Mouse (Mus musculus) layer of hippocampus, postnatal 25 days (tissue): ENCODE measurements around the gene Iqsec1. TPM values are rescaled to one million over a fixed set of nuclear protein-coding genes. Genes with fewer than 3 reads are reported as not detected.

Source experiments
- DNase-seq, 2 experiments: peaks; one replicate each; pipeline ENCODE4 v3.0.0; 2022; ENCODE audit warnings: mixed read lengths in 2 of 2, low spot score in 1 of 2; ENCODE audit errors: extremely low spot score in 1 of 2
- total RNA-seq, 2 experiments: library from RNA; stranded (reverse); gene quantifications; 2 replicates each; pipeline ENCODE4 v1.2.3; 2021

Iqsec1 gene
- total RNA-seq, 2 experiments from 2014 or later, result 245 to 258 TPM

DNA sequence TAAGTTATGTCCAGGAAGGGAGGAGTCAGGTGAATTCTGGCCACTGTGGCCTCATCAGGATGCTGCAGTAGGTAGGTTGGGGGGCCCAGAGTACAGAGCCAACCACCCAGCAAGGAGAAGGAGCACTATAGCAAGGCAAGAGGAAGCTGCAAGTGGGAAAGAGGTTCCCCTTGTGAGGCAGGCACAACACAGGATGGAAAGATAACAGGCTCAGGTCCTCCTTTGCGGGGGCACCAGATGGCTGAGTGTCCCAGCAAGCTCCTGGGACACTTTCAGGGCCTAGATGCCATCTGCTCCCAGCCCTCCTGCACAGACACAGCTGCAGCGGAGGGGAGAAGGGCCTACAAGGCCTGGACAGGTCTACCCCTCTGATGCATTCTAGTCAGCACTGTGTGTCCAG lies 228.7 kb downstream of the Iqsec1 start:
- DNase-seq, result no peak

DNA sequence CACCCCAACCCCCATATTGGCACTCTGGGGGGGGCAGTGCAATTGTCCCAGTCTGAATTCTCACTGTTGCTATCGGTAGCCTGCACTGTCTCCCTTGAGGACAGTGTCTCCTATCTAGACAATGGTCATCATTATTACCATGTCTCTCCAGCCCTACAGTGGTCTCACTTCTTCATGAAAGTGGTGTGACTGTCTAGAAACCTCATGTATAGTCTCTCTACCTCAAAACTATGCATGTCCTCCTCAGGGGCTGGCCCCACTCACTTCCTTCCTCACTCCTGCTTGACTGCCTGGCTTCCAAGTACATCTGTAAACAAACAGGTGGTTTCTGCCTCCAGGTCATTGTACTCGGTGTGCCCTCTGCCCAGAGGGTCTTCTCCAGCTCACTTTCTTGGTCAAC lies 230.3 kb downstream of the Iqsec1 start:
- DNase-seq, result no peak

DNA sequence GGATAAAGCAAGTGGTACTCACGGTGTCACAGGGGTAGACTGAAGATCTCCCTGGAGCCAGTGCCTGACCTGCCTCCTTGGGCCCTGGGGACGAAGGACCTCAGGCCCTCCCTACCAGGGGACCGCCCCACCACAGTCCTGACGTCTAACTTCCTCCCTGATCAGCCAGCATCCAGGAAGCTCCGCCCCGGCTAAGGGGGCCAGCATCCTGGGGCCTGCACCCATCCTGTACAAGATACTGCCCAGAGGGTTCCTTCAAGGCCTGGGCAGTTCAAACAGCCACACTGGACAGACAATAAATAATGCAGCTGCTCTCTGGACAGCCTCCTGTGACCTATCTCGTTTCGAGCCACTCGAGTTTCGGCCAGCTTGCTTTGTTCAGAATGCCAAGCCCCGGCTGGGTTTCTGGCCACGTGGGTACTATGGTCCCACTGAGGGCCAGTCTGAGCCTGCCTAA lies 231.0 kb downstream of the Iqsec1 start:
- no peak for DNase-seq

DNA sequence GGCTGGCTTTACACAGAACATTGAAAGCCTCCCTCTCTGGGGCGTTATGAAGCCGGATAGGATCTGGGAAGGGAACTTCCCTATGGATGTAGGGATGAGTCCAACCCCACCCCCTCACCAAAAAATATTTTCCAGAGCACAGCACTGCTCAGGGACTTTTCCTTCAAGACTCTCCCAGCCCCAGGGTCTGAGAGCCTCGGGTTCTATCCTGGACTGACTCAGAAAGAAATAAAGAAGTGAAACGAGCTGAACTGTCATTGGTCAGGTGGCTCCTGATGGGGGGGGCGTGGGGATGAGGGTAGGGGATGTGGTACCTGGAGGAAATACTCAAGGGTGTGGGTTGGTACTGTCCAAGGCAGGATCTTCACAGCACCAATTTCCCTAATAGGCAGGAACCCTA lies 231.9 kb downstream of the Iqsec1 start:
- DNase-seq, result no peak

DNA sequence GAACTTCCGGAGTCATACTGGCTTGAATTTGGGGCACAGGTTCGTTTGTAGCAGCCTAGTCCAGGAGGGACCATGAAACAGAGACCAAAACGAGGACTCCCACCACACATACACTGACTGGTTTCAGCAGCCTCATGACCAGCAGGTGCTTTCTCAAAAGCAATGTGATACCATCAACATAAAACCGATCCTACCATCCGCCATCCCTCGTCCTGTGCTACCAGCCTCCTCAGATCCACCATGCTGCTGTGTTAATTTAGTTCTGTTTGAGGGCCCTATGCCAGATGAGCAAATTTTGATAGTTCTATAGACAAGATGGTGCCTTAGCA lies 232.9 kb downstream of the Iqsec1 start:
- DNase-seq, result no peak

DNA sequence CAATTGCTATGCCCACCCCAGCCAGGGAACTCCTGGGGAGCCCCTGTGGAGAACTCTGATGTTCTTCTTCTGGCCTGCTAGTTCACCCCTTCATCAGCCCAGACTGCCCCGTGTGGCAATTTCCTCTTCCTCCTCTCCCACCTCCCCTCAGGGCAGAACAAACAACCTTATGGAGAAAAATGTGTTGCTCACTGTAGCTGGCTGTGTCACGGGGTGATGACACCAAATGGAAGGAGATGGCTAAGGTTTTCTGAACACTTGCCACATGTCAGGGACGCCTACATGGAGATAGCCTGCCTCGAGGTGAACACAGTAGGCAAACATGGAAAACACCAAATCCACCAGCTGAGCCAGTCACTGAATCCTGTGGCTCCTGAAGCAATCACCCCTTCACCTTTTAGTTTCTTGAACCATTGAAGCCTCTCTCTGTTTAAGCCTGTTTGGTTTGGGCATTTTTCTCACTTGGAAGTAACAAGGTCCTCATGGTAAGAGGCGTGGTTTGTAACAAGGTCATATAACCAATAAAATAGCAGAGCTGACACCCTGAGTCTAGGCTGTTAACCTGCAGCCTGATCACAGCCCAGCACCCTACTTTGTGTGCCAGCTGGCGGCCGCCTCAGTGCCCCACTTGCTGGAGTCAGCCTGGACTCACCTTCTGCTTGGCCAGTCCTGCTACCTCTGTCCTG lies 233.4 kb downstream of the Iqsec1 start:
- DNase-seq, result no peak

DNA sequence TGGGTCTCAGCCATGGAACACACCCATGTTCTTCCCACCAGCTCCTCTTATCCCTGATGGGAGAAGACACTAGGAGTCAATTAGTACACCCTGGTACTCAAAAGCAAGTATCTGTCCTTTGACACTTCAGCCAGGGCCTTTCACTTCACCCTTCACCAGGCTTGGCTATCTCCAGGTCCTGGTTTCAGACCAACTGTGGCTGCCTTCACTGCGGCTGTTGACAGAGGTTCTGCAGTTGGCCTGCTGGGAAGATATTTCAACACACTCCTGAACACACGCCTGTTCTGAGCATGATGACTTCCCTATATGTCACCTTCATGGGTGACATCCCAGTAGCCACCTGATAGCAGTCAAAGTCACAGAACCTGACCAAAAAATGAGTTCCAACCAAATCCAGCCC lies 234.4 kb downstream of the Iqsec1 start:
- DNase-seq, result no peak

DNA sequence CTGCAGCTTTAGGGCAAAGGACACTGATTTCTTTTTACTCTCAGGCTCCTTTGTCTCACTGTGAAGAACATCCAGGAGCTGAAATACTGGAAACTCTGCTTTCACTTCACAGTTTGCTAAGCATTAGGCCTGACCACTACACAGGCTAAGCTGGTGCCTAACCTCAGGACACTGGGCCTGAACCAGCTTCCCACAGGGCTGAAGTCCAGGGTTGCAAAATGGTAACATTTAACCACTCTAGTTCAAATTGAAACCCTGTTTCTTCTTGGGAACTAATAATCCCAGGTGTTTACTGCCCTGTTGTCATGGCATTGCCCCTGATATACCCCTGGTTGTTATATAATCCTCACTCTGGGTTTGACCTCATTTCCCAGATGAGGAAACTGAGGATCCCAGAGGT lies 234.8 kb downstream of the Iqsec1 start:
- no peak for DNase-seq

DNA sequence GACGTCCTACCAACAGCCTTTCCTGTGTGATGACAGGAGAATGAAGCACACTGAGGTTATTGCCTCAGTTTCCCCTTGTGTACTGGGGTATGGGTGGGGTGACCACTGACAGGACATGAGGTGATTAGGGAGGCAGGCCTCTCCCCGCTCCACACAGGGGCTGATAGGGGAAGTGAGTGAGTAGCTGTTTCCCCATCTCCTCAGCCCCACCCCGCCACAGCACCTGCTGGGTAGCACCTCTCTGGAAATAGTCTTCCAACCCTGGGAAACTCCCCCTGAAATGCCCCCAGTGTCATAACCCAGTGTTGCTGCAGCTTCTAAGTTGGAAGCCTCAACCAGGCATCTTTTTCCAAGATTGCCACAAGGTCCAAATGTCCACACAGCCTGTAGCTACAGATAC lies 236.9 kb downstream of the Iqsec1 start:
- no peak for DNase-seq

DNA sequence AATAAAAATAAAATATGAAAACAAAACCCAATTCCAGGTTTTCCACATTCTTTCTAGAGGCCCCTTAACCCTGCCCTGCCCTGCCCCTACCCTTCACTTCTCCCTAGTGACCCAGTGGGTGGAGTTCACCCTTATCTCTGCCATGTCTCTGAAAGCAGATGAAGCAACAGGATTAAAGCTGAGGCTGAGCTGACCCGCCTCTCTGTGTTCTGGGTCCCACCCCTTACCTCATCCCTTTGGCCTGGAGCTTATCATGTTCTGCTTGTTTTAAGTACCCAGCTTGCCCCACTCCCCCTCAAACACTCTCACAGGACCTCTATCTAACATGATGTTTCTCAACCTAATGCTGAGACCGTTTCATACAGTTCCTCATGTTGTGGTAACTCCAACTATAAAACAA lies 238.4 kb downstream of the Iqsec1 start:
- no peak for DNase-seq

DNA sequence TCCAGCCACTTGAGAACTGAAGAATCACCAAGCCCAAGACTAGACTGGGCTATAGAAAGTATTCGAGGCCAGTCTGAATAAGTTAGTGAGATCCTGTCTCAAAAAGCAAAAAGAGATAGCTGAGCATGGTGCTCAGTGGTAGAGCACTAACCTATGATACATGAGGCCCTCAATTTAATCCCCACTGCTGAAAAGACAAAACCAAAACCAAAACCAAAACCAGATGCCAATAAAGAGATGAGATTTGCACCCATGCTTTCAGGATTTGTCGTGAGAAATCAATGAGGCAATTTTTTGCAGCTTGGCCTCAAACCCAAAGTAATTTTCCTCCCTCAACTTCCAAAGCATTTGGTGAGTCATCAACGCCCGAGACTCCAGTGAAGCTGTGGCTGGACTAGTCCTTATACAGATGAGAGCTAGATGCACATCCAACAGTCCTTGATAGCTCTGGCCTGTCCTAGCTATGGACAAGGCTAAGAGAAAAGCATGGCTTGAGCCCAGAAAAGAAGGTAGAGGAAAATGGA lies 239.0 kb downstream of the Iqsec1 start:
- DNase-seq, result no peak

DNA sequence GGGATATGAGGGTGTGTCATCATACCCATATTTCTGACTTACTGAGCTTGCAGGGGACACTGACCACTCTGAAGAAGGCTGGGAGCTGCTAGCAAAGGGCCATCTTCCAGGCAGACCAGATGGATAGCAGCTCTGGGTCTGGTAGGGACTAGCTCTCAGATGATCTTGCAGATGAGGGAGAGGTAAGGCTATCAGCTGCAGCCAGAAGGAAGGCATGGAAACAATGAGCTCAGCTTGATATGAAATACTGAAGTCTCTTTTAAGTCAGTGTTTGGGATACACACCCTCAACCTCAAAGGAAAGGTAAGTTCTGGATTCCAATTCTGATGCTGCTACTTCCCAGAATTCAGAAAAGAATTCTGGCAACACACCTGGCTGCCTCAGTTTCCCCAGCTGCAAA lies 239.5 kb downstream of the Iqsec1 start:
- DNase-seq, result no peak

DNA sequence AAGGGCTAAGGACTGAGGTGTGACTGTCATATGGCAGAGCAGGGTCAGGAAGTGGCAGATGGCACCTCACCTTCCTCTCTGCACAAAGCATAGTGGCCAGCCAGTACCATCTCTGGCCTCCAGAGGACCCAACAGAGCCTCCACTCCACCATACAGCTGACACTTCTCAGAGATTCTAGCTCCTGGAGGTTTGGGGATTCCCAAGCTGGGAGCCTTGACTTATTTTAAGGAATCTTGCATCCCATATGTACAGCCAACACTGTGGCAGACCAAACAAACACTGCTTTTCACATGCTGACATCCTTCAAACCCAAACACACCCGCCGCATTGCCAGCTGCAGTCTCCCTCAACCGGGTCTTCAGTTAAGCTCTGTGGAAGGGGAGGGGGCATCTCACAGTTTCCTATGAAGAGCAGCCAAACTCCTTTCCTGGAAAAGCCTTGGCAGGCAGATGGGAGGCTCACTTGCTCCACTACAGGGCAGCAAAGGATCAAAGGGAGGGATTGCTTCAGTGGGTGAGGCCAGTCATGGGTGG lies 242.1 kb downstream of the Iqsec1 start:
- DNase-seq, result no peak

DNA sequence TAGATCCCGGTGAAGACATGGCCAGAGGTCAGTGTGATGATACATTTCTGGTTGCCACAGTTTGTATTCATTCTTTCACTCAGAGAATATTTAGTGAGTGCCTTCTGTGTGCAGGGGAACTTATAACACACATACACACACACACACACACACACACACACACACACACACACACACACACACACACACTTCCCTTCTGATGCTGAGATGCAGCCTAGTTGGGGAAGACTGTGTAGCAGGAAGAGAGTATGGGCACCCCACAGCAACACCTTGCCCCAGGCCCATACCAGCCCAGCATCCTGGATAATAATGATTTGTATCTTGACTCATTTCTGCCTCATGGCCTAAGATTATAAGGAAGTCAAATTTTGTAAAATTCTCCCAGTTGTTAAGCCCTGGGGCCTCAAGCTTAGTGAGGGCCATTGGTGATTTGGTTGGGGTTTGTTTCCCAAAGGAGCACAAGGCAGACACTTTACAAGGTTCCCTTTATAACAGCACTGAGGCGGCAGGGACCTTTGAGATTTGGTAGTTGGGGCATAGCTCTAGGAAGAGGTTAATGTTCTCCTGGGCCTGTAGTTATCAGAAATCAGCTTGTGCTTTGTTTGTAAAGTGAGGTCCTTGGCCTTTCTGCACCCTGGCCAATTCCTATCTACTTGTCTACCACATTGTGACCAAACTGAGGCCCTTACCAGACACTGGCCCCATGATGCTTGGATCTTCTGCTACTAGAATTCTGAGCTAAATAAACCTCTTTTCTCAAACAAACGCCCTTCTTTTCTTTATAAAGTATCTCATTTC lies 242.9 kb downstream of the Iqsec1 start:
- no peak for DNase-seq

DNA sequence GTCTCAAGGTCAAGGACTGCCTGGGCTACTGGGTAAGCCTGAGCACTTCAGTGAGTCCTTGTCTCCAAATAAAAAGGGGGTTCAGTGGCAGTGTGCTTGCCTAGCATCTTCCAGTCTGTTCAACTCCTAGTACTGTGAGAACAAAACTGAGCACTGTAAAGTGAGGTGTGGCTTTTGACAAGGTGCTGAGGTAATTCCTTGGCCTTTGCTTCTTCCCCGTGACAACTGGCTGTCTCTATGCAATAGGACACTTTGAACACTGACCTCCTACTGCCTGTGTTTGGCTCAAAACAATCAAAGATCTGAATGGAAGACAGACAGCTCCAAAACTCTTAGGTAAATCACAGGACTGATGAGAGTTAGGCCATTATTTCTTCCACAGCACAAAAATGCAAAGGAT lies 246.0 kb downstream of the Iqsec1 start:
- DNase-seq, result no peak

DNA sequence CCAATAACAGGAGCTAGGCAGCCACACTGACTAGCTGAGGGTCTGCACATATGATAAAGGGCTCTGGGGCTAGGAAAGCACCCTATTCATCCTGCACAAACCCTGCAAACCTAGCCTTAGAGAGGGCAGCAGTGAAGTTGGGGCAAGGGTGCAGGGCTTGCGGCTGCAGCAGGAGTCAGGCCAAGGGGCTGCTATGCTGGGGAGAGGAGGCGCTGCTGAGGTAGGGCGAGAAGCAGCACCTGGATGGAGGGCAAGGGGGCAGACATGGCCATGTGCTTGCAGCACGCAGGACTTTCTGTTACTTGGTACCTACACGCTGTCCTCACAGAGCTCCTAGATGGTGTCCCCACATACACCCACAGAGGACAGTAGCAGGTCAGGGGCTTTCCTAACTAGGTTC lies 246.8 kb downstream of the Iqsec1 start:
- no peak for DNase-seq

DNA sequence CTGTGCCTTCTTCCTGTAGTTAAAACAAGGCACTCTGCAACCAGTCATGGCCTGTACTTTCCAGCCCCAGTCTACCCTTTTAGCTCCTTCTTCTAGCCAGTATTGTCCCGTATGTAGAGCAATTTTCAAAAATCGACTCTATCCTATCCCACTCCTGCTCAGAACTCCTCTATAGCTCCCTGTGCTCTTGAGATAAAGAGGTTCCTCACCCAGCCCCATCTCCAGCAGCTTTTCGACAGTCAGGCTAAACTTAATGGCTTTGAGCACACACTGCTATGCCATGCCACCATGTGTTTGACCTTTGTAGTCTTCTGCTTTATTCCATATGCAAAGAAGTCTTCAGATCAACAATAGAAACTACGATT lies 247.4 kb downstream of the Iqsec1 start:
- DNase-seq, result no peak

DNA sequence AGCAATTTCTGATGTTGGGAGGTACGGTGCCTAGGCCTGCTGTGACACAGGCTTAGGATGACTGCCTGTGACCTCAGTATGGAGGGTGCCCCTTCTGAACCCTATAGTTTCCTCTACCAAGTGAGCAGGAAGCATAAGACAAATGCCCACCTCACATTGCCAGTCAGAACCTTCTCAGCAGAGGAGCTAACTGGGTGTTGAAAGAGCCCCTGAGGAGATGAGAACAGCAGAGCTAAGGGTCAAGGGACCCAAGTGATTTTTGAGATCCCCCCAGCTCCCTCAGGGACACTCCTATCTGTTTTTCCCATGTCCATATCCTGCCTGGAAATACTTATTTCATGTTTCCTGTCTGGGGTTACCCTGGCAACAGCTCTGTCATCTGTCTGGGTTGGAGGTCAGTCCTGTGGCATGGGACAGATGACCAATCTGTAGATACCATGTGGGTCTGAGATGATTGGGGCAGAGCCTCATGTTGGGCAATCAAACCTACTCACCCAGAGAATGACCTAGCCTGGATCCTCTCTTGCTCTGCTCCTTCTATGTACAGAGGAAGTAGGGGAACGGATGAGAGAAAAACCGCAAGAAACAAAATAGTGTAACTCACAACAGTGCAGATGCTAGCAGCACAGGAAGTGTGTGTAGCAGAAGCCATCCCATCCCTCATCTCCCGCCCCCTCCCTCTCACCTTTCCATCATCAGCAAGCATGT lies 248.0 kb downstream of the Iqsec1 start:
- DNase-seq, result no peak

DNA sequence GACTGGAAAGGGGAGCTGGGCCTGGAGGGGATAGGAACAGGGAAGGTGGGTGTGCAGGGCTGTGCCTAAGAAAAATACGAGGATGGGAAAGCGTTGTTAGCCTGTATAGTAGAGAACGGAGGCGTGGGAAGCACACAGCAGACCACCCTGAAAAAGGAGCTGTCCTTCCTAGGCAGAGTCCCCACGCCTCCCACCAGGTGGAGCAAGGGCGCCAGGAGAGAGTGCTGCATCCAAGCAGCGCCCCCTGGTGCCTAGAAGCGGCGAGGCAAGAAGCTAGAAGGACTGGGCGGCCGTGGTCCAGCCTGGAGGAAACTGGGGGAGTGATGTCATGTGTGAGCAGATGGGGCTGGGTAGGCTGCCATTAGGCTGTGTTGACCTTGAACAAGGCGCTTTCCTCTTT lies 251.1 kb downstream of the Iqsec1 start:
- peak; percentile 79 to 93 for DNase-seq

DNA sequence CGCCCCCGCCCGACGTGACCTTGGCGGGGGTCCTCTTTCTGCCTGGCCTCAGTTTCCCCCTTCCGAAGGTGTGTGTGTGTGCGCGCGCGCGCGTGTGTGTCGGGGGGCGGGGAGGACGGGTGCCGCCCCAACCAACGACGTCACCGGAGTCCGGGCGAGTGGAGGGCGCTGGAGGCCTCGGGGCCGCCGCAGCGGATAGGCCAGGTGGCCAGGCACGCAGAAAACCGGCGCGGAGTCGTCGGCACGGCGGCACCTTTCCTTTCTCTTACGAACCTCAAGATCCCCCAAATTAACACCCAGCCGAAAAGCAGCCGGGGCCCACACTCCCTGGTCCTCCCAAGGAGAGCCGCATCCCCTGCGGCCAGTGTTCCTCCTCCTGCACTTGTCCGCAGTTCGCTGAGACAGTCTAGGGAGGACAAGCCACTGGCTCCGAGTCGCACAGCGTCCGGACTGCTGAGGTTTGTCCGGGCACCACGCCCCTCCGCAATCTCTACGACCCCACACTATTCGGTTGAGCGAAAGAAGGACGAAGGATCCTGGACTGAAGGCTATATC lies 251.7 kb downstream of the Iqsec1 start:
- DNase-seq, result peak; percentile 34 to 45
